Mouse (Mus musculus) thymus, adult 2 months (tissue): ENCODE results near the gene Gins1.

Experiments used
- CTCF ChIP-seq: fragments of 200-500 bp; IDR thresholded peaks from 2 replicates; pipeline ENCODE4 v1.5.1; 2012; ENCODE audit warnings: mild to moderate bottlenecking, control low read depth, low read length, moderate library complexity, borderline replicate concordance; ENCODE audit not compliant: control insufficient read depth, poor library complexity, insufficient read depth; ENCODE audit errors: extremely low read depth
- POLR2A ChIP-seq: fragments of 200-500 bp; IDR thresholded peaks from 2 replicates; pipeline ENCODE4 v1.6.1; 2012; ENCODE audit warnings: mild to moderate bottlenecking, low read length, control low read depth, moderate library complexity; ENCODE audit not compliant: control insufficient read depth, poor library complexity, insufficient read depth; ENCODE audit errors: extremely low read depth

- no peak for TF ChIP-seq CTCF
- TF ChIP-seq POLR2A, result no peak
Observed at GRCm38 (mm10) chr2:150973401-150974115, 68.4 kb downstream of the Gins1 start.
